Mouse (Mus musculus): ENCODE measurements around the gene Coa3. TPM values are rescaled to one million over a fixed set of nuclear protein-coding genes. Genes with fewer than 3 reads are reported as not detected.

Coa3 gene
- polyA plus RNA-seq, 1 experiment from 2014 or later, result 197 TPM

DNA sequence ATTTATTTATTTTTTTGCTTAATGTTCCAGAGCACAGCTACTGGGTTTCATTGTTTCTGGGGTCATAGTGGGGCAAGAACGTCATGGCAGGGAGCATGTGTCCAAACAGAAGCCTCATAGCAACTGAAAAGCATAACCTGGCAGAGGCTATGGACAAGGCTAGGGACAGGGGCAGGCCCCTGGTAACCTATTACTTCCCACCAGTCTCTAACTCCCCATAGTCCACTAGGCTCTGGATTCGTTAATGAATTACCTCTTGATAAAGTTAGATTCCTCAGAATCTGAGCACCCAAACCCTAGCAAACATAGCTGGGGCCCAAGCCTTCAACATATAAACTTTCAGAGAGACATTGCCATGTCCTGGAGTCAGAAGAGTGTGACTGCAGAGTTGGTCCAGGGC, 27.9 kb downstream of the Coa3 start:
- H3K4me3 ChIP-seq (ENCODE audit: low read depth, low read length), result no peak overlapping the region
- DNase-seq (ENCODE audit: low spot score), result no peak
- no peaks in the 10 kb centered on the region for H3K9me3 ChIP-seq (ENCODE audit: control insufficient read depth, low read length)
- H3K4me2 ChIP-seq, result no peak overlapping the region
- H3K4me1 ChIP-seq (replicated peaks; ENCODE audit: control insufficient read depth, insufficient read depth, low read length), result peaks cover 26% of the 10 kb centered on the region
- no peak for ATAC-seq (replicated peaks; ENCODE audit: low FRiP score)
- H3K36me3 ChIP-seq (ENCODE audit: control insufficient read depth, insufficient read depth, low read length), result no peaks in the 10 kb centered on the region; the same call in 1 of the 2 replicates
- H3K27ac ChIP-seq (ENCODE audit: low read depth, low read length), result no peak overlapping the region
- peaks cover 21% of the 10 kb centered on the region for H3K27me3 ChIP-seq (replicated peaks; ENCODE audit: control insufficient read depth, insufficient read depth, low read length)
- no peak overlapping the region for H3K9ac ChIP-seq (ENCODE audit: low read depth, low read length)
- WGBS, result 70% methylated on average over 2 of the region's 2 CpGs

DNA sequence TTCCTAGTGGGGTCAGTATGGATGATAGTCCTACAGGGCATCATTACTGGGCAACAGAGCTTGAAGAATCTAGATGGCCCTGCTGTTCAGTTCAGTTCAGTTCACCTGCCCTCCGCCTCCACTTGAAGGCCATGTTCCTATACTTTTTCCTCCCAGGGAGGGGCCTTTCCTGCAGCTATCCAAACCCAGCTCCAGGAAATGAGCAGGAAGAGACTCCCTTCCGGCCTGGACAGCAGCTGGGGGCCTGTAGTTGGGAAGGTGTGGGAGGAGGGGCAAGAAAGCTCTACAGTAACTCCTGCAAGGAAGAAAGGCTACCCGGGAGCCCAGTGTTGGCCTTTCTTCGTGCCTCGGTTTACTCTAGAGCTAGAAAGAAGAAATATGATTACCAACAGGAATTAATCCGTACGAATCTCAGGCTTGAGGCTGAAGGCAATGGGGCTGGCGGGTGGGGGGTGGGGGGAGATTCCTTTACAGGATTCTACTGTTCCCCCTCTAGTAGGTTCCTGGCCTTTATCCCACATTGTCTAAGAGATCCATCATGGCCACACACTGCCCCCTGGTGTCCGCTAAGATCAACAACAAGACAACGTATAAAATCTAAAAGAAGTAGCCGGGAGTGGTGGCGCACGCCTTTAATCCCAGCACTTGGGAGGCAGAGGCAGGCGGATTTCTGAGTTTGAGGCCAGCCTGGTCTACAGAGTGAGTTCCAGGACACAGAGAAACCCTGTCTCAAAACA, 30.5 kb downstream of the Coa3 start:
- Histone ChIP-seq H3K4me2 (no peak overlapping the region), H3K27me3 (replicated peaks; ENCODE audit: control insufficient read depth, insufficient read depth, low read length) (peaks cover 40% of the 10 kb centered on the region), H3K36me3 (ENCODE audit: control insufficient read depth, insufficient read depth, low read length) (no peaks in the 10 kb centered on the region), H3K9ac (ENCODE audit: low read depth, low read length) (no peak overlapping the region), H3K27ac (ENCODE audit: low read depth, low read length) (no peak overlapping the region), H3K4me3 (ENCODE audit: low read depth, low read length) (no peak overlapping the region), H3K9me3 (ENCODE audit: control insufficient read depth, low read length) (no peaks in the 10 kb centered on the region), H3K4me1 (replicated peaks; ENCODE audit: control insufficient read depth, insufficient read depth, low read length) (peaks cover 28% of the 10 kb centered on the region)
- no peak for DNase-seq (ENCODE audit: low spot score)
- ATAC-seq (replicated peaks; ENCODE audit: low FRiP score), result no peak
- WGBS, result 24% methylated on average over 14 of the region's 14 CpGs

DNA sequence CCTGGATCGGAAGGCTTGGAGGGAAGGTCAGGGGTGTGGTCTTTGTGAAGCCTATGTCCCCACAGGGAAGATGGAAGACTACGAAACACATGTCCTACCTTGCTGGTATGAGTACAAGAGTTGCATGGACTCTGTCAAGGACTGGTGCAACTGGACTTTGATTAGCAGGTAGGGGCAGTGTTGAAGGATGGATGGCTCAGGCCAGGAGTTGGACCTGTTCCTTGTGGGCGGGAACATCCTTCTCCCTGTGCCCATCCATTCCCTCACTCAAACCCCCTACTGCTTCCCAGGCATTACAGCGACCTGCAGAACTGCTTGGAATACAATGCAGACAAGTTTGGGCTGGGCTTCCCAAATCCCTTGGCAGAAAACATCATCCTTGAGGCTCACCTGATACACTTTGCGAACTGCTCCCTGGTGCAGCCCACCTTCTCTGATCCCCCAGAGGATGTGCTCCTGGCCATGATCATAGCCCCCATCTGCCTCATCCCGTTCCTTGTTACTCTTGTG, 31.3 kb downstream of the Coa3 start:
- Histone ChIP-seq H3K27ac (ENCODE audit: low read depth, low read length) (no peak overlapping the region), H3K36me3 (ENCODE audit: control insufficient read depth, insufficient read depth, low read length) (no peaks in the 10 kb centered on the region), H3K4me3 (ENCODE audit: low read depth, low read length) (peak overlapping the region; percentile 64), H3K4me2 (peak overlapping the region; percentile 93), H3K4me1 (replicated peaks; ENCODE audit: control insufficient read depth, insufficient read depth, low read length) (peaks cover 24% of the 10 kb centered on the region), H3K9me3 (ENCODE audit: control insufficient read depth, low read length) (no peaks in the 10 kb centered on the region), H3K27me3 (replicated peaks; ENCODE audit: control insufficient read depth, insufficient read depth, low read length) (peaks cover 40% of the 10 kb centered on the region), H3K9ac (ENCODE audit: low read depth, low read length) (no peak overlapping the region)
- DNase-seq (ENCODE audit: low spot score) (no peak), ATAC-seq (replicated peaks; ENCODE audit: low FRiP score) (no peak)
- WGBS, result 81% methylated on average over 6 of the region's 6 CpGs

DNA sequence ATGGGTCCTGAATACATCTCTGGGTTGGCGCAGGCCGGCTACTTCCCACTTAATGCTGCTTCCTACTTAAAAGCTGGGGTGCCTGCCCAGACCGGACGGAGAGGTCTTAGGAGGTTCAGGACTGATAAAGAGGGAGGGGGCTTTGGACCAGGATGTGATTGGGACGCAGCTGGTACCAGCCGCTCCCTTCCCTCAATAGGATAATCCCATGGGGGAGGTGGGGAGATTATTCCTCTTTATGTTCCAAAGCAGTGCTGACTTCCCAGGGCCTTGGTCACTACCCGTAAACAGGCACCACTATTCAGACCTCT, 32.3 kb downstream of the Coa3 start:
- DNase-seq (ENCODE audit: low spot score) (no peak), ATAC-seq (replicated peaks; ENCODE audit: low FRiP score) (no peak)
- 8% methylated on average over 7 of the region's 7 CpGs for WGBS
- Histone ChIP-seq H3K27me3 (replicated peaks; ENCODE audit: control insufficient read depth, insufficient read depth, low read length) (peaks cover 40% of the 10 kb centered on the region), H3K4me1 (replicated peaks; ENCODE audit: control insufficient read depth, insufficient read depth, low read length) (peaks cover 22% of the 10 kb centered on the region), H3K9ac (ENCODE audit: low read depth, low read length) (peak overlapping the region; percentile 66), H3K36me3 (ENCODE audit: control insufficient read depth, insufficient read depth, low read length) (no peaks in the 10 kb centered on the region), H3K9me3 (ENCODE audit: control insufficient read depth, low read length) (no peaks in the 10 kb centered on the region), H3K27ac (ENCODE audit: low read depth, low read length) (peak overlapping the region; percentile 48), H3K4me3 (ENCODE audit: low read depth, low read length) (peak overlapping the region; percentile 64), H3K4me2 (peak overlapping the region; percentile 93)

DNA sequence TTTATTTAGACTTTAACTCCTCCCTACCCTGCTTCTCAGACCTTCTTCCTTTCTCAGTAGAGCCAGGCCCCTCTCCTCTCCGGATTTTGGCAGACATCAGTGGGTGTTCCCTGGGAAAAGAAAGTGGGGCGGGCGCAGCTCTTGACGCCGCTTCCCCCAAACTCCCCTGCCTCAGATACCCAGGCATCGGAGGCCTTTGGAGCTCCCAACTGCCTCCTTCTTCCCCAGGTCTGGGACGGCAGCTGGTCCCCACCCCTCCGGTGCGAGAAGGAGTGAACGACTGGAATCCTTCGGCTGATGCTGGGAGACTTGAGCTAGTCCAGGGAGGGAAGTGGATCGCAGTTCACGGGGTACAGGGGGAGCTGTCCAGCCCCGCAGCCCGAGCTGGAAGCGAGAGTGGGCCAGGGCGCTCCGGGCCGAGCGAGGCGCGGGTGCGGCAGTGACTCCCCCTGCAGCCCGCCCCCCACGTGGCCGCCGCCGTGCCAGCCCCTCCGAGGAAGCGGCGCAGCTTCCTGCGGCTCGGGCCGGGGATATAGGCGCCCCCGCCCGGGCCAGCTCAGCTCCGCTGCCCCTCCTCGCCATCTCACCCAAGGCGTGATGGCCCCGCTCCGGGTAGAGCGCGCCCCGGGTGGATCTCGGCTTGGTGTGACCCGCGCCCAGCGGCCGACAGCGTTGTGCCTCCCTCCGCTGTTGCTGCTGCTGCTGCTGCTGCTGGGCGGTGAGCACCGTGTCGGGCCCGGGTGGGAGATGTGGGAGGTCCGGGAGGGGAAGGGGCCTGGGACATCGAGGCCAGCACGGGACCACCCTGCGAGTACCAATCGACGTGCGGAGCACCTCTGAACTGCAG, 32.8 kb downstream of the Coa3 start, which contains the start of gene Ramp2:
TSS of gene Ramp2 (plus strand) at position 174 of the 847 bp plus-strand sequence.
- Histone ChIP-seq H3K36me3 (ENCODE audit: control insufficient read depth, insufficient read depth, low read length) (no peaks in the 10 kb centered on the region), H3K27me3 (replicated peaks; ENCODE audit: control insufficient read depth, insufficient read depth, low read length) (peaks cover 40% of the 10 kb centered on the region), H3K9me3 (ENCODE audit: control insufficient read depth, low read length) (no peaks in the 10 kb centered on the region), H3K9ac (ENCODE audit: low read depth, low read length) (peak within 1 kb of the TSS; percentile 66), H3K4me1 (replicated peaks; ENCODE audit: control insufficient read depth, insufficient read depth, low read length) (peaks cover 22% of the 10 kb centered on the region), H3K27ac (ENCODE audit: low read depth, low read length) (peak within 1 kb of the TSS; percentile 48), H3K4me2 (peak within 1 kb of the TSS; percentile 93), H3K4me3 (ENCODE audit: low read depth, low read length) (peak within 1 kb of the TSS; percentile 64)
- ATAC-seq (replicated peaks; ENCODE audit: low FRiP score), result peak; percentile 42; the same call in 1 of the 2 replicates
- 2% methylated on average over 57 of the region's 63 CpGs for WGBS
- DNase-seq (ENCODE audit: low spot score), result peak; percentile 67

DNA sequence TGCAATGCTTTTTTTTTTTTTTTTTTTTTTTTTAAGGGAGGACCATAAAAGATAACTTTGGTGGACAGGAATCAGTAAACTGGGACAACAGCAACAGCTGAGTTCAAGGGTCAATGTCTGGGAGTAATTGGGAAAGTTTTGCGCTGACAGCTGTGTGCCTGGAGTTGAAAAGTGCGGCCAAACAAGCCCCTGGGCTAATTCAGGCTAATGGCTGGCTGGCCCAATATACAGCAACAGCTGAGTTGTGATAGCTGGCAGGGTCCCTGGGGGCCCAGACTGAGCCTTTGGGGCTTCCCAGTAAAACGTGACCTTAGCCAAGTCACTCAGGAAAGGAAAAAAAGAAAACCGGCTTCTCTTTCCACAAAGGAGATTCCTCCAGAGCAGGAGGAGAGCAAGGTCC, 33.8 kb downstream of the Coa3 start:
- peaks cover 22% of the 10 kb centered on the region for H3K4me1 ChIP-seq (replicated peaks; ENCODE audit: control insufficient read depth, insufficient read depth, low read length)
- peak overlapping the region; percentile 93 for H3K4me2 ChIP-seq
- no peak overlapping the region for H3K27ac ChIP-seq (ENCODE audit: low read depth, low read length)
- H3K9me3 ChIP-seq (ENCODE audit: control insufficient read depth, low read length), result no peaks in the 10 kb centered on the region
- H3K9ac ChIP-seq (ENCODE audit: low read depth, low read length), result no peak overlapping the region
- WGBS, result 41% methylated on average over 4 of the region's 4 CpGs
- DNase-seq (ENCODE audit: low spot score), result no peak
- H3K27me3 ChIP-seq (replicated peaks; ENCODE audit: control insufficient read depth, insufficient read depth, low read length), result peaks cover 40% of the 10 kb centered on the region
- H3K36me3 ChIP-seq (ENCODE audit: control insufficient read depth, insufficient read depth, low read length), result no peaks in the 10 kb centered on the region
- 0 out of 2 replicates have a peak overlapping the region, but pooled peaks have one; percentile 12 for H3K4me3 ChIP-seq (ENCODE audit: low read depth, low read length)
- ATAC-seq (replicated peaks; ENCODE audit: low FRiP score), result no peak

DNA sequence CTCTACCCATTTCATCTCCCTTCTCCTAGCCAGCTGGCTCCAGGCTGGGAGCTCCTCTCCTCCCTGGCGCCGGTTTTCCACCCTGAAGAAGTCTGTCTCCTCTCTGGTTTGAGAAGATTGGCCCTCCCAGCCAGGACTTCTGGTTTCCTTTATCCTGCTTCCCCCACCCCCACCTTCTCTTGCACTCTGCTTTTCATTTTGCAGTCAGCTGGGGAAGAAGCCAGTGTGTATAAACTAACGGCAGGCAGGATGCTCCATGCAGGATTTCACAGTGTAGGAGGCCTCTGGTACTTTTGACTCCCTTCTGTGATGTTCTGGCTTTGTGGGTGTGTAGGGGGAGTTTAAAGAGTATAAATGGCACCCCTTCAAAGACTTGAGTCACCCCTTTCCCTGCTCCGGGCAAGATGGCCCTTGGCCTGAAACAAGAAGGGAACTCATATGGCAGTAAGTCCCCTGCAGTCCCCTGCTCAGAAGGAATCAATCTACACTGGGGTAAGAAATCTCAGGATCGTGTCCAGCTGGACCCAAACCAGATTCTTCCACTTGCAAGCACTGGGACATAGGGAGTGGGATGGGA, 40.8 kb downstream of the Coa3 start:
- Histone ChIP-seq H3K36me3 (ENCODE audit: control insufficient read depth, insufficient read depth, low read length) (no peaks in the 10 kb centered on the region), H3K27me3 (replicated peaks; ENCODE audit: control insufficient read depth, insufficient read depth, low read length) (peaks cover 5% of the 10 kb centered on the region), H3K4me1 (replicated peaks; ENCODE audit: control insufficient read depth, insufficient read depth, low read length) (no peaks in the 10 kb centered on the region), H3K4me3 (ENCODE audit: low read depth, low read length) (no peak overlapping the region), H3K4me2 (no peak overlapping the region), H3K27ac (ENCODE audit: low read depth, low read length) (no peak overlapping the region), H3K9me3 (ENCODE audit: control insufficient read depth, low read length) (no peaks in the 10 kb centered on the region), H3K9ac (ENCODE audit: low read depth, low read length) (no peak overlapping the region)
- DNase-seq (ENCODE audit: low spot score) (no peak), ATAC-seq (replicated peaks; ENCODE audit: low FRiP score) (no peak)
- 58% methylated on average over 5 of the region's 5 CpGs for WGBS

GRCm38 (mm10) chr11:101236782-101237181, 42.1 kb downstream of the Coa3 start:
- H3K9me3 ChIP-seq (ENCODE audit: control insufficient read depth, low read length), result no peaks in the 10 kb centered on the region
- no peak overlapping the region for H3K27ac ChIP-seq (ENCODE audit: low read depth, low read length)
- 92% methylated on average over 5 of the region's 5 CpGs for WGBS
- no peaks in the 10 kb centered on the region for H3K36me3 ChIP-seq (ENCODE audit: control insufficient read depth, insufficient read depth, low read length)
- H3K4me2 ChIP-seq, result no peak overlapping the region
- ATAC-seq (replicated peaks; ENCODE audit: low FRiP score), result no peak
- no peak for DNase-seq (ENCODE audit: low spot score)
- H3K4me3 ChIP-seq (ENCODE audit: low read depth, low read length), result no peak overlapping the region
- H3K9ac ChIP-seq (ENCODE audit: low read depth, low read length), result no peak overlapping the region
- H3K27me3 ChIP-seq (replicated peaks; ENCODE audit: control insufficient read depth, insufficient read depth, low read length), result peaks cover 7% of the 10 kb centered on the region; the same call in 1 of the 2 replicates
- peaks cover 7% of the 10 kb centered on the region for H3K4me1 ChIP-seq (replicated peaks; ENCODE audit: control insufficient read depth, insufficient read depth, low read length)

Measured in liver, embryonic 11.5 days (tissue).